Mouse (Mus musculus): ENCODE results near the gene Gstp3. TPM values are rescaled to one million over a fixed set of nuclear protein-coding genes. Genes with fewer than 3 reads are reported as not detected.
"Not testable (repeated sequence)": the region's sequence is repeated elsewhere in the genome, so short reads cannot be mapped to it uniquely, and the experiment has no call there.

Gstp3 gene
- polyA plus RNA-seq, 1 experiment from 2014 or later: 0.30 TPM

DNA sequence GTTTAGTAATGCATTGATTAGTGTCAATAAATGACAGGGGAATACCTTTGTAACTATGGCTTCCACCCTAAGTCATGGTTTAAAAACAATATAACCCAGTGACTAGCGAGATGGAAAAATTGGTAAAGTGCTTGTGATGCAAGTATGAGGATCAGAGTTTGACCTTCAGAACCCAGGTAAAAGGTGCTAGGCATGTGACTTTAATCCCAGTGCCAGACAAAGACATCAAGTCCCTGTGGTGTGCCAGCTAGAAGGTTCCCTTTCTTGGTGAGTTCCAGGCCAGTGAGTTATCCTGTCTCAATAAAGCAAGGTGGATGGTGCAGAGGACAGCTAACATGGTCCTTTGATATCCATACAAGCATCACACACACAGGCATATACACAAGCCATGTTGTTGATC, 16.2 kb upstream of the Gstp3 start:
- ATAC-seq (replicated peaks; ENCODE audit: insufficient number of reproducible peaks, insufficient read depth, low FRiP score, low read depth): no peak
- Histone ChIP-seq H3K27ac (no peak overlapping the region), H3K36me3 (no peaks in the 10 kb centered on the region), H3K4me2 (no peak overlapping the region), H3K9me3 (replicated peaks) (no peaks in the 10 kb centered on the region), H3K27me3 (no peaks in the 10 kb centered on the region), H3K9ac (no peak overlapping the region), H3K4me3 (no peak overlapping the region), H3K4me1 (replicated peaks) (no peaks in the 10 kb centered on the region)
- WGBS: 83% methylated on average over 1 of the region's 1 CpGs

- Histone ChIP-seq H3K4me1 (replicated peaks) (no peaks in the 10 kb centered on the region), H3K9me3 (replicated peaks) (no peaks in the 10 kb centered on the region), H3K4me3 (no peak overlapping the region), H3K9ac (no peak overlapping the region), H3K4me2 (no peak overlapping the region), H3K27me3 (no peaks in the 10 kb centered on the region), H3K36me3 (no peaks in the 10 kb centered on the region), H3K27ac (no peak overlapping the region)
- no peak for ATAC-seq (replicated peaks; ENCODE audit: insufficient number of reproducible peaks, insufficient read depth, low FRiP score, low read depth)
- WGBS: 87% methylated on average over 6 of the region's 6 CpGs
These were observed 13.5 kb upstream of the Gstp3 start for GRCm38 (mm10) chr19:4072706-4073424.

DNA sequence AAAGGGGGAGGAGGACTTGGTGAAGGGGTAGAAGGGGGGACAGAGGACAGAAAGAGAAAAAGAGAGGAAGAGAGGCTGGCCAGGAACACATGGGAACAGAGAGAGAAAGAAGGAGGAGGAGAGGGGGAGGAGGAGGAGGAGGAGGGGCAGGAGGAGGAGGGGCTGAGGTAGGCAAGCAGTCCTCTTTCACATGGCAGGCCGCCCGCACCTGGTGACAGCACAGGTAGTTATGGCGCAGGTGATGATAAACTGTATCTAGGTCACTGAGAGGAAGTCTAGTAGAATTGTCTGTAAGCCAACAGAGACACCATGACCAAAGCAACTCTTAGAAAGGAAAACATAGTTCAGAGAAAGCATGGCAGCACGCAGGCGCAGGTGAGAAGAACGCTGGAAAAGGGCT, 12.0 kb upstream of the Gstp3 start:
- Histone ChIP-seq H3K4me1 (replicated peaks) (no peaks in the 10 kb centered on the region), H3K9me3 (replicated peaks) (no peaks in the 10 kb centered on the region), H3K27ac (no peak overlapping the region), H3K36me3 (no peaks in the 10 kb centered on the region), H3K4me3 (no peak overlapping the region), H3K9ac (no peak overlapping the region), H3K4me2 (no peak overlapping the region), H3K27me3 (no peaks in the 10 kb centered on the region)
- WGBS: 83% methylated on average over 6 of the region's 6 CpGs
- no peak for ATAC-seq (replicated peaks; ENCODE audit: insufficient number of reproducible peaks, insufficient read depth, low FRiP score, low read depth)

- Histone ChIP-seq H3K4me2 (no peak overlapping the region), H3K4me3 (no peak overlapping the region), H3K27ac (no peak overlapping the region), H3K27me3 (no peaks in the 10 kb centered on the region), H3K9me3 (replicated peaks) (no peaks in the 10 kb centered on the region), H3K36me3 (no peaks in the 10 kb centered on the region), H3K4me1 (replicated peaks) (no peaks in the 10 kb centered on the region), H3K9ac (no peak overlapping the region)
- 78% methylated on average over 8 of the region's 8 CpGs for WGBS
- ATAC-seq (replicated peaks; ENCODE audit: insufficient number of reproducible peaks, insufficient read depth, low FRiP score, low read depth): no peak
These were observed 11.4 kb upstream of the Gstp3 start for GRCm38 (mm10) chr19:4070756-4071155.

DNA sequence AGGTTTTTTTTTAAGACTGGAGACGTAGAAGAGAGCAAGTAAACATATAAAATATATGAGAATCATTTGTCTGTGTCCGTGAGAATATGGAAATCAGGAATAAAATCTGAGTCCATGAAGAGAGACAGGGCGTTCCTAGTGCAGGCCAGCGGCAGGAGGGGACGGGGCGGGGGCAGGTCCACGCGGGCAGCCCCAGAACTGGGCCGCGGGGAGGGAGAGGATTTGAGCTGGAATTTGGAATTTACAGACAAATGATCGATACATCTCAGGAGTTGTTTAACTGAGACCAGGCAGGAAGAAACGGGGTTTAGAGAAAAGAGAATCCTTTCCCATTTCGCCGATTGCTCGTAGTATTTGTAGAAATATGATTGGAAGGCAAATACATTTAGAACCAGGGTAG, 10.9 kb upstream of the Gstp3 start:
- H3K9ac ChIP-seq: no peak overlapping the region
- no peak overlapping the region for H3K4me2 ChIP-seq
- ATAC-seq (replicated peaks; ENCODE audit: insufficient number of reproducible peaks, insufficient read depth, low FRiP score, low read depth): no peak
- H3K27me3 ChIP-seq: no peaks in the 10 kb centered on the region
- no peak overlapping the region for H3K4me3 ChIP-seq
- H3K4me1 ChIP-seq (replicated peaks): no peaks in the 10 kb centered on the region
- no peaks in the 10 kb centered on the region for H3K36me3 ChIP-seq
- no peaks in the 10 kb centered on the region for H3K9me3 ChIP-seq (replicated peaks)
- no peak overlapping the region for H3K27ac ChIP-seq
- 73% methylated on average over 15 of the region's 15 CpGs for WGBS

DNA sequence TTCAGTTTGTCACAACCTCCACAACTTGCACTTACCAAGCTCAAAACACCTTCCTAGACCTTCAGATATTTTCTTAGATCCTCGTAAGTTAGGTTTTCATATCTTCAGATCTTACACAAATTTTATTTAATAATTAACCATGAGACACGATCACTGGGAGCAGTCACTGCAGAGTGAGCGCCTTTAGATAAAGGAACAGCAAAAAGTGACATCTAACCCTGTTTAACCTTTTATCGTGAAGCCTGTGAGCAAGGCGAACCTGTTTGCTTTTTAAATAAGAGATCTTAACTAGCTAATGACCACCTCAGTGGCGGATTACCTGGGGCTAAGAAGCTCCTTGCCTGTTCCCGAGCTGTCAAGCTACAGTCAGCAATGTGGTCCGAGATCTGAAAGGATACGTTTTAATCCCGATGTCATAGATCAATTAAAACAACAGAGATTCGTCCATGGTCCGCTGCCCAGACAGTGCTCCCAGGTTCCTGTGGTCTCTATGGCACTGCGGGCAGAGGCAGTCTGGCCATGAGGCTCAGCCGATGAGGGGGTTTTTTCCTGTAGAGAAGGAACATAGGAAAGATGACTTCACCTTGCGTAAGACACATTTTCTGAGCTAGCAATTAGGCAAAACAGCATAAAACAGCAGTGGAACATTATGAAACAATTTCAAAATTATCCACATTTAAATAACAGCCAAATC, 9.5 kb upstream of the Gstp3 start:
- Histone ChIP-seq H3K27ac (no peak overlapping the region), H3K4me2 (no peak overlapping the region), H3K4me3 (no peak overlapping the region), H3K36me3 (no peaks in the 10 kb centered on the region), H3K27me3 (no peaks in the 10 kb centered on the region), H3K4me1 (replicated peaks) (no peaks in the 10 kb centered on the region), H3K9me3 (replicated peaks) (no peaks in the 10 kb centered on the region), H3K9ac (no peak overlapping the region)
- WGBS: 73% methylated on average over 15 of the region's 15 CpGs
- ATAC-seq (replicated peaks; ENCODE audit: insufficient number of reproducible peaks, insufficient read depth, low FRiP score, low read depth): no peak

DNA sequence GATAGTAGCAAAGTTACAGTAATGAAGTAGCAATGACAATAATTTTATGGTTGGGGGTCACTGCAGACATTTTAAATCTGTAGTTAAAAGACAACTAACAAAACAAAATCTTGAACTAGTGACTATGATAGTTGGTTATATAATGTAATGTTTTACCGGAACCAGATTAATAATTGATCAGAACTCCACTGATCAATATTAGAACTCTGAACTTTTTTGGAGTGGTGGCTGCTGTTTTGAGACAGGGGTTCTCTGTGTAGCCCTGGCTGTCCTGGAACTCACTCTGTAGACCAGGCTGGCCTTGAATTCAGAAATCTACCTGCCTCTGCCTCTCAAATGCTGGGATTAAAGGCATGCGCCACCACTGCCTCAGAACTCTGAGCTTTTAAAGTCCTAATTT, 8.9 kb upstream of the Gstp3 start:
- H3K27me3 ChIP-seq; H3K27ac ChIP-seq; H3K36me3 ChIP-seq; H3K4me2 ChIP-seq; H3K4me1 ChIP-seq (replicated peaks); H3K9me3 ChIP-seq (replicated peaks); H3K9ac ChIP-seq; H3K4me3 ChIP-seq; ATAC-seq (replicated peaks; ENCODE audit: insufficient number of reproducible peaks, insufficient read depth, low FRiP score, low read depth): not testable (repeated sequence)
- 89% methylated on average over 2 of the region's 2 CpGs for WGBS

- no peak overlapping the region for H3K9ac ChIP-seq
- no peaks in the 10 kb centered on the region for H3K36me3 ChIP-seq
- H3K9me3 ChIP-seq (replicated peaks): no peaks in the 10 kb centered on the region
- H3K4me1 ChIP-seq (replicated peaks): no peaks in the 10 kb centered on the region
- H3K27ac ChIP-seq: no peak overlapping the region
- no peak overlapping the region for H3K4me2 ChIP-seq
- ATAC-seq (replicated peaks; ENCODE audit: insufficient number of reproducible peaks, insufficient read depth, low FRiP score, low read depth): no peak
- H3K27me3 ChIP-seq: no peaks in the 10 kb centered on the region
- no peak overlapping the region for H3K4me3 ChIP-seq
These were observed 7.5 kb upstream of the Gstp3 start for GRCm38 (mm10) chr19:4066877-4067276.

GRCm38 (mm10) chr19:4066280-4066679, 6.9 kb upstream of the Gstp3 start:
- no peaks in the 10 kb centered on the region for H3K27me3 ChIP-seq
- no peaks in the 10 kb centered on the region for H3K9me3 ChIP-seq (replicated peaks)
- H3K36me3 ChIP-seq: no peaks in the 10 kb centered on the region
- H3K4me3 ChIP-seq: no peak overlapping the region
- no peaks in the 10 kb centered on the region for H3K4me1 ChIP-seq (replicated peaks)
- H3K4me2 ChIP-seq: no peak overlapping the region
- 74% methylated on average over 6 of the region's 6 CpGs for WGBS
- H3K27ac ChIP-seq: no peak overlapping the region
- no peak for ATAC-seq (replicated peaks; ENCODE audit: insufficient number of reproducible peaks, insufficient read depth, low FRiP score, low read depth)
- no peak overlapping the region for H3K9ac ChIP-seq

DNA sequence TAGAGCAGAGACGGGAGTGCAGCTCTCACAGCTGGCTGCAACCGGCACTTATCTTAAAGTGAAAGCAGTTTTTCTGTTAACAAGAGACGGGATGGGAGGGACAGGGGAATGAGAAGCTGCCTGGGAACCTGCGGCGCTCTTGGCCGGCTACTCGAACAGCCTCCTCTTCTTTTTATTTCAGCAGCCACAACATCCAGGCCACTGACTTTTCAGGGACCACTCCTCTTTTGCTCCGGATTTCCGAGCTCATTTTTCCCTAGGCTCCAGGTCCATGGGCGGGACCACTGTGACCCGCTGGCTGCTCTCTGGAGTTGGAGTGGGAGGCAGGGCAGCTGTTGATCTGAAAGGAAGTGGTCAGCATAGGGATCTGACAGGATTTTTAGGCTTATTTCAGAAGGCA, 5.1 kb upstream of the Gstp3 start:
- not testable (repeated sequence) for H3K9ac ChIP-seq; H3K27me3 ChIP-seq; ATAC-seq (replicated peaks; ENCODE audit: insufficient number of reproducible peaks, insufficient read depth, low FRiP score, low read depth); H3K9me3 ChIP-seq (replicated peaks); H3K4me1 ChIP-seq (replicated peaks); H3K36me3 ChIP-seq; H3K4me3 ChIP-seq
- Histone ChIP-seq H3K27ac (peak overlapping the region; percentile 70; the same call in 1 of the 2 replicates), H3K4me2 (peak overlapping the region; percentile 48)
- WGBS: 3% methylated on average over 4 of the region's 11 CpGs

DNA sequence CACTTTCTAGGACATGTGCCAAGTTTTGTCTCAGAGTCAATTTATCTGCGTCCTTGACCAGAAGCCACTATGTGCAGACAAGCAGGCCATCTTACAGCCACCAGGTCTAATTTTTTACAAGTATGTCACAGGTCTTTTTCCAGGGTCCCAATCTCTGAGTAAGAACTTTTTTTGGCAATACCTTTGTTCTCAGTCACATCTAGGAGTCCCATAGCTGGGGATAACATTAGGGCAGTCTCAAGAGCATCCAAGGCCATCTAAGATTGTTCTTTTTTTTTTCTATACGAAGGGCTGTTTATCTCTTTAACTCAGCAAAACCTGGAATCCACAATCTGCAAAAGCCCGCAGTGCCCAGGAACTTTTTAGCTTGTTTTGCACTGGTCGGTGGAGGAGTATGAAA, 4.0 kb upstream of the Gstp3 start:
- H3K36me3 ChIP-seq; ATAC-seq (replicated peaks; ENCODE audit: insufficient number of reproducible peaks, insufficient read depth, low FRiP score, low read depth); H3K9me3 ChIP-seq (replicated peaks); H3K4me1 ChIP-seq (replicated peaks); H3K4me2 ChIP-seq; H3K9ac ChIP-seq; H3K27me3 ChIP-seq; H3K4me3 ChIP-seq: not testable (repeated sequence)
- WGBS: 34% methylated on average over 4 of the region's 4 CpGs
- H3K27ac ChIP-seq: peak overlapping the region; percentile 70

DNA sequence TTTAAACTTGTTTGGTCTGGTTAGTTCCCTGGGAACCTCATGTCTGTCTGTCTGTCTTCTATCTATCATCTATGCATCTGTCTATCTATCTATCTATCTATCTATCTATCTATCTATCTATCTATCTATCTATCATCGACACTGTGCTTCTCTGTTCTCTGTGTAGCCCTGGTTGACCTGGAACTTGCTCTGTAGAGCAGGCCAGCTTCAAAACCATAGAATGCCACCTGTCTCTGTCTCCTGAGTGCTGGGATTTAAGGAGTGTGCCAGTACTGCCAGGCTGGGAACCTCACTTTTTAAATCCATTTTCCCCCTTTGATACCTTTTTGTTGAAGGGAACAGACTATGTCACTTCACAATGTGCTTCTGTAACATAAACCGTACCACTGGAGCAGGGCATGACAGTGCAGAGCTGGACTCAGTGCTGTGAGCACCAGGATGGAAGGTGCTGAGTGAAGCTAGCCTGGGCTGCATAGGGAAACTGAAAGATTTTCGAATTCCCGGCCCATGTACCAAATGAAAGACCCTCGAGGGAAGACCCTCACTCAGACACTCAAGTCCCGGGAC, 1.6 kb upstream of the Gstp3 start:
- WGBS: 80% methylated on average over 6 of the region's 6 CpGs
- no peak overlapping the region for H3K4me3 ChIP-seq
- no peak overlapping the region for H3K27ac ChIP-seq
- no peaks in the 10 kb centered on the region for H3K27me3 ChIP-seq
- H3K4me2 ChIP-seq: no peak overlapping the region
- H3K9ac ChIP-seq: no peak overlapping the region
- H3K4me1 ChIP-seq (replicated peaks): peaks cover 14% of the 10 kb centered on the region
- no peaks in the 10 kb centered on the region for H3K9me3 ChIP-seq (replicated peaks)
- no peak for ATAC-seq (replicated peaks; ENCODE audit: insufficient number of reproducible peaks, insufficient read depth, low FRiP score, low read depth)
- H3K36me3 ChIP-seq: no peaks in the 10 kb centered on the region
